Mouse (Mus musculus): ENCODE measurements at regions not wholly inside any gene's neighbourhood (a gene's known extent, or its start where the extent isn't known, plus 50 kb on each side); places are given as distances from the start of the nearest gene placed in this dataset.

DNA sequence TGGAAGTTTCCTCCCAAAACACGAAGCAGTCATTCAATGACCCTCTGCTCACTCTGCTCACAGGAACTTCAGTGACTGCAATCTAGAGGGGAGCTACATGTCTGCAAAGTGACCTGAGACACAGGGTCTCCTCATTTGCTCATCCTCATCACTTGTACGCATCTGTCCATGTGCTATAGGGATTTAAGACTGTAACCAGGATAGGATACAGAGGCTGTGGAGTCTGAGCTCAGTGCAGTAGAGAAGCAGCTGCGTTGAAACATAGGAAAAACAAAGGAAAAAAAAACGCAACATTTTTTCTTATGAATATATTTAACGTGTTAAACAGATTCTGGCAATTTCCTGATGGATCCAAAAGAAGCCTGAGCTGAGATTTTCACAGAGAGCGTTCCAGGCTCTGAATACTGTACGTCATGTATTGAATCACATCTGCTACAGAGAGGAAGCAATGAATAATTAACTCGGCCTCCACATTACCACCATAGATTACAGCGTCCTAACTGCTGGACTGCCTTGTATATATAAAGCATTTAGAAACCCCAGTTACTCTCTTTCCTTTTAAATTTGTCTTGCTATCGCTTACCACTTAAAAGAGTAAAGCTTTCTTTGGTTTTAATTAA, 183.7 kb upstream of the Gm12695 start:
- TF ChIP-seq CTCF (IDR thresholded peaks at IDR 0.05; ENCODE audit: low read depth) (no peak), EP300 (optimal IDR thresholded peaks at IDR 0.05) (no peak)

Measured in stomach, postnatal 0 days (tissue).